Mouse (Mus musculus) CD4-positive naive resting alpha-beta T cell, adult 76 days (primary cell): ENCODE data around the gene Hectd3. TPM values are rescaled to one million over a fixed set of nuclear protein-coding genes. Genes with fewer than 3 reads are reported as not detected.

Experiments used
- total RNA-seq: library from RNA; stranded (reverse); gene quantifications from one replicate; pipeline ENCODE4 v1.2.4, GENCODE M21; 2023

The Hectd3 gene
- 35.4 TPM for total RNA-seq

GRCm38 (mm10) chr4:116995131-116995797, at the start of gene Hectd3:
Hectd3 (plus strand) TSS chr4:116995317.

GRCm38 (mm10) chr4:116993672-116994621, 1.2 kb upstream of the Hectd3 start, which contains the start of gene Urod:
Urod (minus strand) TSS chr4:116994413.

GRCm38 (mm10) chr4:117019206-117020134, 24.4 kb downstream of the Hectd3 start, which contains the start of gene Eif2b3:
Eif2b3 (plus strand) TSS chr4:117019402.

Other genes with a start within 250 kb of the Hectd3 start
- 57.2 TPM for gene Toe1, start 187.7 kb upstream of the Hectd3 start, total RNA-seq
- 10.5 TPM for gene Mutyh, start 187.6 kb upstream of the Hectd3 start, total RNA-seq
- gene Hpdl, start 173.6 kb upstream of the Hectd3 start, total RNA-seq: not detected
- not detected for gene Zswim5, start 117.9 kb upstream of the Hectd3 start, total RNA-seq
- gene Urod, start 904 bp upstream of the Hectd3 start, total RNA-seq: 36.8 TPM
- gene Eif2b3, start 24.1 kb downstream of the Hectd3 start, total RNA-seq: 22.1 TPM
- gene Ptch2, start 100.8 kb downstream of the Hectd3 start, total RNA-seq: 0.18 TPM
- gene Btbd19, start 130.4 kb downstream of the Hectd3 start, total RNA-seq: 22.6 TPM
- not detected for gene Tctex1d4, start 131.5 kb downstream of the Hectd3 start, total RNA-seq
- 55.5 TPM for gene Plk3, start 138.6 kb downstream of the Hectd3 start, total RNA-seq
- gene Rps8, start 160.9 kb downstream of the Hectd3 start, total RNA-seq: 2,747 TPM
- 0.29 TPM for gene Kif2c, start 187.3 kb downstream of the Hectd3 start, total RNA-seq